Mouse (Mus musculus) embryonic facial prominence, embryonic 13.5 days (tissue): ENCODE results near the gene Olfr44. TPM values are rescaled to one million over a fixed set of nuclear protein-coding genes. Genes with fewer than 3 reads are reported as not detected.

Source experiments
- ATAC-seq: fragments of 200-750 bp; cut with Nextera tagmentation; 2 replicates; pipeline ENCODE4 v1.8.0; 2017; ENCODE audit warnings: low read depth; ENCODE audit not compliant: insufficient number of reproducible peaks, insufficient read depth, low FRiP score, low TSS enrichment
- H3K27ac ChIP-seq: fragments of 300-500 bp; sonication (generic); 2 replicates; pipeline ENCODE4 v1.5.1; 2015; ENCODE audit warnings: moderate library complexity, mild to moderate bottlenecking, inconsistent platforms
- H3K27me3 ChIP-seq: fragments of 300-500 bp; sonication (generic); 2 replicates; pipeline ENCODE4 v1.6.1; 2015; ENCODE audit warnings: mild to moderate bottlenecking, inconsistent platforms
- H3K36me3 ChIP-seq: fragments of 300-500 bp; sonication (generic); 2 replicates; pipeline ENCODE4 v1.6.1; 2015; ENCODE audit warnings: mild to moderate bottlenecking, inconsistent platforms
- H3K4me1 ChIP-seq: fragments of 300-500 bp; sonication (generic); 2 replicates; pipeline ENCODE4 v1.6.1; 2015; ENCODE audit warnings: inconsistent platforms
- H3K4me2 ChIP-seq: fragments of 300-500 bp; sonication (generic); 2 replicates; pipeline ENCODE4 v1.6.1; 2015; ENCODE audit warnings: moderate library complexity, mild to moderate bottlenecking, inconsistent platforms
- H3K4me3 ChIP-seq: fragments of 300-500 bp; sonication (generic); 2 replicates; pipeline ENCODE4 v1.5.1; 2015; ENCODE audit warnings: mild to moderate bottlenecking, inconsistent platforms
- H3K9ac ChIP-seq: fragments of 300-500 bp; sonication (generic); 2 replicates; pipeline ENCODE4 v1.6.1; 2015; ENCODE audit warnings: mild to moderate bottlenecking, inconsistent platforms
- H3K9me3 ChIP-seq: fragments of 300-500 bp; sonication (generic); 2 replicates; pipeline ENCODE4 v1.6.1; 2016; ENCODE audit warnings: inconsistent platforms
- WGBS: fragments of 180-500 bp; shearing (Covaris S2); methylation state at CpG from one replicate; pipeline ENCODE4 v1.1.7; 2015; ENCODE audit warnings: mixed read lengths; 5-methylcytosine and 5-hydroxymethylcytosine counted together
- polyA plus RNA-seq: library from polyadenylated mRNA; unstranded; fragments of >200 nt; fragmentation: Nextera tagmentation; extraction: Ambion mirVana; gene quantifications from 2 replicates; pipeline ENCODE4 v1.2.1, GENCODE M21; 2015

Olfr44 gene
- not detected in 2 replicates for polyA plus RNA-seq

DNA sequence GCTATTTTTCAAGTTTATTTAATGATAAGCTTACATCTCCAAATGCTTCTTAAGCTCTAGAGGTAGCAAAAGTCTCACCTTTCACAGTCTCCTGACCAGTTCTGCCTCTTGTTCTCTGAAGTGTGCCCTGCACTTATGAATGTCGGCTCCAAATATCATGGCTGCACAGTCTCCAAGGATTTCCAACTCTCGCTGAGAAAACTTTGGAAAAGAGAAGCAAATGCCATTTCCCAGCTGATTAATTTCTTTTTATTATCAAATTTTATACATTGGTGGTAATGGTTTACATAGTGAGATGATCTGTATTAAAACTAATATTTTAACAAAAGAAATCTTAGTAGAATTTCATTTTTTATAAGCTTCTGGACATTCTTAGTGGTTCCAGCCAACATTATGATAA lies at the start of gene Olfr44:
Olfr44 (minus strand) TSS at position 101 of the 400 bp plus-strand sequence.
- H3K9ac ChIP-seq, result no peak within 1 kb of the TSS
- H3K27ac ChIP-seq, result no peak within 1 kb of the TSS
- WGBS, result 88% methylated on average over 2 of the region's 2 CpGs
- ATAC-seq, result no peak
- H3K36me3 ChIP-seq, result no peaks in the 10 kb centered on the region
- no peaks in the 10 kb centered on the region for H3K4me1 ChIP-seq
- no peaks in the 10 kb centered on the region for H3K27me3 ChIP-seq
- no peak within 1 kb of the TSS for H3K4me3 ChIP-seq
- H3K9me3 ChIP-seq, result no peaks in the 10 kb centered on the region
- no peak within 1 kb of the TSS for H3K4me2 ChIP-seq

DNA sequence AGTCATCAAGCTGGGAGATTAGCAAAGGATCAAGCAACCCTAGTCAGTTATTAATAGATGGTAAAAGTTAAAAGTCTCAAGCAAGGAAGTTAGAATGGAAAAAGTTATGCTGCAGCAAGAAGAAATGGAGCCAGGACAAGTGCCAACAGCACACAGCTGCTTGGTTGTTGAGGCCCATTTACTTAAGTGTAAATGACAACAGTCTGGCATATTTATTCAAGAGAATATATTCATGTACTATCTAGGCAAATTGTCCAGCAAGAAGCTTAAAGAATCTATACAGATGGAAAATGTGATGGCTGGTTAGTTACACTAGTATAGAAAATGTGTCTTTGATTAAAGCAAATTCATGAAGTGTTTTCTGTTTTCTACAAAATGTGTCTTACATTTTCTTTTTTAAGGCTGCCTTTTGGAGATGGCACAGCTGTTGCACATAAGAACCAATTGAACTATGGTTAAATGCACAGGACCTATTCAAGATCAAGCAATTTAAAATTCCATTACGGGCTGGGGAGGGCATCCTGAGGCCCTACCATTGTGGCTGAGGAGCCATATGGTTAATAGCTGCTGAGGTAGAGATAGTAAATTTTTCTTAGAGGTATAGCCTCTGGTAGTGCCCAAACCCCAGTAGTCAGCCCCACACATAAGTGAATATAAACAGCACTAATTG lies 30.0 kb upstream of the Olfr44 start:
- H3K27ac ChIP-seq, result no peak overlapping the region; the same call in 1 of the 2 replicates
- WGBS, result 23% methylated on average over 1 of the region's 1 CpGs
- no peak overlapping the region for H3K4me3 ChIP-seq
- H3K9me3 ChIP-seq, result no peaks in the 10 kb centered on the region
- H3K4me1 ChIP-seq, result peaks cover 5% of the 10 kb centered on the region; the same call in 1 of the 2 replicates
- ATAC-seq, result no peak
- no peaks in the 10 kb centered on the region for H3K36me3 ChIP-seq
- no peaks in the 10 kb centered on the region for H3K27me3 ChIP-seq
- no peak overlapping the region for H3K9ac ChIP-seq
- H3K4me2 ChIP-seq, result no peak overlapping the region

DNA sequence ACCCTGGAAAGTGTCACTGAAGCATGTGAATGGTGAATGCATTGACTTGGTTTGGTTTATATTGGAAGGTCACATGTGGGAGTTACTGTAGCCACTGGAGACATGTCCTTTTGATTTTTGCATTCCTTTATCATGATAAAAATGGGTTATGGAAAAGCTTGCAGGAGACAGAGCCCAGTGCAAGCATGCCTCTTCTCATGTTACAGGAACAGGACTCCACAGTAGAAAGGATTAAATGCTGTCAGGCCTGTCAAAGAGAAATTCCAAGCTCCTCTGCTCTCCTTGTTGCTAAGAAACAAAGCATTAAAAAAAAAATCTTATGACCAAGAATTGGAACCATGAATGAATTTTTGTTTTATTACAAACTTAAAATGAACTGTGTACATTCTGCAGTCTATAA lies 24.8 kb upstream of the Olfr44 start:
- Histone ChIP-seq H3K27ac (no peak overlapping the region), H3K27me3 (no peaks in the 10 kb centered on the region), H3K4me1 (peaks cover 10% of the 10 kb centered on the region), H3K36me3 (no peaks in the 10 kb centered on the region), H3K4me3 (no peak overlapping the region), H3K9me3 (no peaks in the 10 kb centered on the region), H3K4me2 (no peak overlapping the region), H3K9ac (no peak overlapping the region)
- no peak for ATAC-seq

DNA sequence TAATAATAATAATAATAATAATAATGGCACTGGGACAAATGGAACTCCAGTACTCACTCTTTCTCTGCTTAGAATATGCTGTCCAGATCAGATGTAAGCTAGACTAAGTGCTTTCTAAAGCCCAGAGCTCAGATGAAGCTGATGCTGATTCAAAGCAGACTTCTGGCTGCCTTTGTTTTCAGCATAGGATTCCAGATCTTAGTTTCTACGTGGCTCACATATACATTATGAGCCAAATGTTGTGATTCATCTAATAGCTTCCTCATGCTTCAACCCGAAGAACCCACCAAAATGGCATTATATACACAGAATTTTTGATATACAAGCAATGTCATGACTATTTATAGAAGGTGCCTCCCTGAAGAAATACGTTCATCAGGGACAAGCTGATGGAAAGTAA lies 21.7 kb upstream of the Olfr44 start, which contains the start of gene Olfr957:
Olfr957 (minus strand) TSS at position 279 of the 400 bp plus-strand sequence.
- Histone ChIP-seq H3K4me2 (no peak within 1 kb of the TSS), H3K4me3 (no peak within 1 kb of the TSS), H3K9ac (no peak within 1 kb of the TSS), H3K27ac (no peak within 1 kb of the TSS), H3K36me3 (no peaks in the 10 kb centered on the region), H3K27me3 (no peaks in the 10 kb centered on the region), H3K9me3 (no peaks in the 10 kb centered on the region), H3K4me1 (peaks cover 5% of the 10 kb centered on the region)
- 29% methylated on average over 3 of the region's 3 CpGs for WGBS
- no peak for ATAC-seq

DNA sequence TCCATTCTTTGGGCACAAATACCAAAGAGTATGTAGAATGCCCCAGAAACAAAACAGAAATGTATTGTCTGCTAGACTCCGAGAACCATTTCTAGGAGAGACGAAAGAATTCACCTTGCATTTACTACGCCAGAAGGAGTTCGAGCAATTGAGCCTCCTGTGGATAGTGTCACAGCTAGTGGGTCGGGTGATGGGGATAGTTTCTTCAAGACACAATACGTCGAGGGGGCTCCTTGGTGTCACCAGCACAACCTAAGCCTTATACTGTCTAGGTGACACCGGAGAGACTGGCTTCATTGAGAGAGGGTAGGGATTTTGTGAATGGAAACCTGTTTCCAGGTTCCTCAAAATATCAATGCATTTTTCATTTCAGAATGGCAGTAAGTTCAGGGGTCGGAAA lies 15.6 kb upstream of the Olfr44 start:
- H3K9me3 ChIP-seq, result no peaks in the 10 kb centered on the region
- H3K27ac ChIP-seq, result no peak overlapping the region
- H3K36me3 ChIP-seq, result no peaks in the 10 kb centered on the region
- no peak overlapping the region for H3K9ac ChIP-seq
- H3K4me2 ChIP-seq, result no peak overlapping the region
- 79% methylated on average over 9 of the region's 9 CpGs for WGBS
- H3K4me1 ChIP-seq, result no peaks in the 10 kb centered on the region
- no peak overlapping the region for H3K4me3 ChIP-seq
- H3K27me3 ChIP-seq, result no peaks in the 10 kb centered on the region
- ATAC-seq, result no peak

DNA sequence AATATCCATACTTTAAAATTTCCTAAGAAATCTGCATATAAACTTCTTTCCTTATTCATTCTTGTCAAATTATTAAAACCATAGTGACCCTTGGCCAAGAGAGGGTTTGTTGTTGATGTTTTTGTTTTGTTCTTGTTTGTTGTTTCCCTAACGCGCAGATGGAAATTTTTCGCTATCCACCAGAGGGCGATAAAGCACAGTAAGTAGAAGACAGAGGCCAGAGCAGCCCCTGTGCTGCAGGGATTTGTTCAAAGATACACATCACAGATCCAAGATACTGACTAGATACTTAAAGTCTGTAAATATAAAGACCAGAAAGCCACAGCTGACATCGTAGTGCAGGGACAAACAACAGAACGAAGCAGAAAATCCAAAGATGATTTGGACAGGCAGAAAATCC lies 15.2 kb upstream of the Olfr44 start:
- Histone ChIP-seq H3K27ac (no peak overlapping the region), H3K27me3 (no peaks in the 10 kb centered on the region), H3K4me1 (no peaks in the 10 kb centered on the region), H3K9ac (no peak overlapping the region), H3K4me2 (no peak overlapping the region), H3K9me3 (no peaks in the 10 kb centered on the region), H3K4me3 (no peak overlapping the region), H3K36me3 (no peaks in the 10 kb centered on the region)
- 7% methylated on average over 6 of the region's 6 CpGs for WGBS
- ATAC-seq, result no peak

DNA sequence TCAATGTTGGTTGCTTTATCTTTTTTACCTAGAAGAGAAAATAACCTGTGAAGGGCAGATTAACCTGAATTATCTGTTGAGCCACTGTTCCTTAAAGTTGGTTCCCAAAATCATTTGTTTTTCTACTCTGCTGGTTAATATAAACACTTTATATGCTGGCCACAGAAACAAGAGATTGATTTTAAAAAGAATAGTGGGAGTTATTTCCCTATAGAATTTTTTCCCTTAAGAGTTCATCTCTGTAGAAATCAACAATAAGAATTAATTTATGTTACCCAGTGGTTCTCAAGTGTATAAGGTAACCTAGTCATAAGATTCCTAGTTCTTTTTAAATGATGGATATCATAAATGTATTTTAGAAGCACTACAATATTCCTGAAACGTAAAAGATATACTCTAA lies 22.0 kb downstream of the Olfr44 start, which contains the start of gene Olfr955:
Olfr955 (minus strand) TSS at position 101 of the 400 bp plus-strand sequence.
- H3K4me3 ChIP-seq, result no peak within 1 kb of the TSS
- H3K27ac ChIP-seq, result no peak within 1 kb of the TSS
- H3K4me1 ChIP-seq, result no peaks in the 10 kb centered on the region
- H3K36me3 ChIP-seq, result no peaks in the 10 kb centered on the region
- no peaks in the 10 kb centered on the region for H3K9me3 ChIP-seq
- no peak within 1 kb of the TSS for H3K4me2 ChIP-seq
- WGBS, result 63% methylated on average over 1 of the region's 1 CpGs
- H3K27me3 ChIP-seq, result no peaks in the 10 kb centered on the region
- no peak for ATAC-seq
- no peak within 1 kb of the TSS for H3K9ac ChIP-seq

DNA sequence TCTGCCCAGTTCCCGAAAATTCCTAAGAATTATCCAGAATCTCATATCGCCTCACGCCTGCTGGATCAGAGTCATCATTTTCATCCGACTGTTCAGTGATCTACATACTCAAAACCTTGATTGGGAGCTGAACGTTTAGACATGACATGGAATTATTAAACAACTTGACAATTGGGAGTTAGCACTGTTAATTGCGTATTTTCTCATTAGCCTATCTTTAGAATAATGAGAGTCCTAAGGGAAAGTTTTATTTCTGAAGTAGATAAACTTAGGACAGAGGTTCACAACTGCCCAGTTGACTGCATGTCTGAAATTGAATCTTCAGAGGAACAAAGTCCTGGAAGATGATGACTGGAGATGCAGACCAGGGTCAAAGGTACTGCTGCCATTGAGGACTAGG lies 37.4 kb downstream of the Olfr44 start, which contains the start of gene Olfr954:
Olfr954 (plus strand) TSS at position 301 of the 400 bp plus-strand sequence.
- Histone ChIP-seq H3K27me3 (no peaks in the 10 kb centered on the region), H3K4me3 (no peak within 1 kb of the TSS), H3K9ac (no peak within 1 kb of the TSS), H3K9me3 (no peaks in the 10 kb centered on the region), H3K36me3 (no peaks in the 10 kb centered on the region), H3K4me1 (no peaks in the 10 kb centered on the region), H3K4me2 (no peak within 1 kb of the TSS), H3K27ac (no peak within 1 kb of the TSS)
- WGBS, result 84% methylated on average over 6 of the region's 6 CpGs
- no peak for ATAC-seq

Other genes with a start within 250 kb of the Olfr44 start
- gene Olfr1537, start 244.0 kb downstream of the Olfr44 start, polyA plus RNA-seq, result not detected in 2 replicates
- not detected in 2 replicates for gene Olfr945, start 217.2 kb downstream of the Olfr44 start, polyA plus RNA-seq
- gene Olfr948, start 167.9 kb downstream of the Olfr44 start, polyA plus RNA-seq, result not detected in 2 replicates
- not detected in 2 replicates for gene Olfr951, start 106.6 kb downstream of the Olfr44 start, polyA plus RNA-seq
- not detected in 2 replicates for gene Olfr952, start 66.8 kb downstream of the Olfr44 start, polyA plus RNA-seq
- gene Olfr954, start 37.3 kb downstream of the Olfr44 start, polyA plus RNA-seq, result not detected in 2 replicates
- gene Olfr955, start 22.1 kb downstream of the Olfr44 start, polyA plus RNA-seq, result not detected in 2 replicates
- gene Olfr957, start 21.8 kb upstream of the Olfr44 start, polyA plus RNA-seq, result 0.39 TPM in 1 of 2 replicates, not detected in the other
- not detected in 2 replicates for gene Olfr958, start 60.1 kb upstream of the Olfr44 start, polyA plus RNA-seq
- 0.06 TPM in 1 of 2 replicates, not detected in the other for gene Olfr959, start 81.6 kb upstream of the Olfr44 start, polyA plus RNA-seq
- gene AW551984, start 110.4 kb upstream of the Olfr44 start, polyA plus RNA-seq, result 50.9 and 54.9 TPM in 2 replicates
- gene Olfr148, start 116.7 kb upstream of the Olfr44 start, polyA plus RNA-seq, result not detected in 2 replicates
- gene Olfr960, start 127.4 kb upstream of the Olfr44 start, polyA plus RNA-seq, result not detected in 2 replicates
- gene Olfr961, start 151.1 kb upstream of the Olfr44 start, polyA plus RNA-seq, result not detected in 2 replicates
- not detected in 2 replicates for gene Olfr963, start 173.2 kb upstream of the Olfr44 start, polyA plus RNA-seq
- not detected in 2 replicates for gene Olfr149, start 213.1 kb upstream of the Olfr44 start, polyA plus RNA-seq
- not detected in 2 replicates for gene Olfr965, start 217.4 kb upstream of the Olfr44 start, polyA plus RNA-seq
- not detected in 2 replicates for gene Olfr150, start 237.0 kb upstream of the Olfr44 start, polyA plus RNA-seq